Mouse (Mus musculus) midbrain, embryonic 14.5 days (tissue): Measurements from ENCODE around the gene 1110017D15Rik. TPM values are rescaled to one million over a fixed set of nuclear protein-coding genes. Genes with fewer than 3 reads are reported as not detected.

ENCODE experiments used
- ATAC-seq: fragments of 200-750 bp; cut with Nextera tagmentation; 2 replicates; pipeline ENCODE4 v1.8.0; 2017; ENCODE audit warnings: moderate number of reproducible peaks, moderate library complexity; ENCODE audit not compliant: low FRiP score, low TSS enrichment
- DNase-seq: peaks from one replicate; pipeline ENCODE4 v3.0.0-alpha.2; 2015
- H3K27ac ChIP-seq: fragments of 300-500 bp; sonication (generic); replicated peaks from 2 replicates; pipeline ENCODE4 v1.5.1; 2014; ENCODE audit warnings: mild to moderate bottlenecking, low read depth, low read length, moderate library complexity
- H3K27me3 ChIP-seq: fragments of 300-500 bp; sonication (generic); 2 replicates; pipeline ENCODE4 v1.6.1; 2014; ENCODE audit warnings: low read length, control low read depth, mixed read lengths; ENCODE audit not compliant: control insufficient read depth, insufficient read depth
- H3K36me3 ChIP-seq: fragments of 300-500 bp; sonication (generic); 2 replicates; pipeline ENCODE4 v1.6.1; 2014; ENCODE audit warnings: low read length, control low read depth; ENCODE audit not compliant: control insufficient read depth, insufficient read depth
- H3K4me1 ChIP-seq: fragments of 300-500 bp; sonication (generic); 2 replicates; pipeline ENCODE4 v1.6.1; 2014; ENCODE audit warnings: mild to moderate bottlenecking, antibody characterized with exemption, low read length, control low read depth; ENCODE audit not compliant: control insufficient read depth, insufficient read depth
- H3K4me2 ChIP-seq: fragments of 300-500 bp; sonication (generic); 2 replicates; pipeline ENCODE4 v1.6.1; 2014; ENCODE audit warnings: mild to moderate bottlenecking, low read length, moderate library complexity
- H3K4me3 ChIP-seq: fragments of 300-500 bp; sonication (generic); replicated peaks from 2 replicates; pipeline ENCODE4 v1.5.1; 2014; ENCODE audit warnings: low read depth, low read length
- H3K9ac ChIP-seq: fragments of 300-500 bp; sonication (generic); replicated peaks from 2 replicates; pipeline ENCODE4 v1.6.1; 2014; ENCODE audit warnings: mild to moderate bottlenecking, low read length, moderate library complexity
- H3K9me3 ChIP-seq: fragments of 300-500 bp; sonication (generic); 2 replicates; pipeline ENCODE4 v1.6.1; 2016; ENCODE audit warnings: low read length, control low read depth, mixed read lengths; ENCODE audit not compliant: control insufficient read depth
- WGBS: fragments of 180-500 bp; shearing (Covaris S2); extraction: QIAGEN DNeasy Blood & Tissue Kit; methylation state at CpG from one replicate; pipeline ENCODE4 v1.1.7; 2014; 5-methylcytosine and 5-hydroxymethylcytosine counted together
- polyA plus RNA-seq: library from polyadenylated mRNA; unstranded; fragments of >200 nt; fragmentation: Nextera tagmentation; extraction: Ambion mirVana; gene quantifications from 2 replicates; pipeline ENCODE4 v1.2.1, GENCODE M21; 2014

1110017D15Rik gene
- polyA plus RNA-seq, 1 experiment from 2014 or later: 13.2 TPM

DNA sequence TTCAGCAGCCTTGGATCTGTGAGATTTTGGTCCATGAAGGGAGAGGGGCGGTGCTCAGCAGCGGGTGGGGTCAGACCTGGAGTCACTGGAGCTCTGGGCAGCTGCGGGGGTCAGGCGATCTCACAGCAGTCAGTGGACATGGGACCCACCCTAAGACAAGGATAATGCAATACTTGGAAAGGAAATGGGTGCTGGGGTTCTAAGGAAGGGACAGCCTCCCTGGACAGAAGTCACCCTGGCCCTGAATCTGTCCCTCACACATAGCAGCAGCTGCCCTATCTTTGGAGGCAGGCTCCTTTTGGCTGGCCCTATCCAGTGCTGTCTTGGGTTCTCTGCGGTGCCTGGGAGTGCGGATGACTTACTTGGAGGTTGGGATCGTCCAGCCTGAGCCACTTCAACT is 6.7 kb upstream of the 1110017D15Rik start:
- H3K9me3 ChIP-seq: no peaks in the 10 kb centered on the region
- H3K27me3 ChIP-seq: no peaks in the 10 kb centered on the region
- DNase-seq: no peak
- H3K9ac ChIP-seq: no peak overlapping the region
- peaks cover 28% of the 10 kb centered on the region for H3K4me1 ChIP-seq
- peaks cover 19% of the 10 kb centered on the region for H3K36me3 ChIP-seq
- no peak overlapping the region for H3K4me2 ChIP-seq
- 82% methylated on average over 7 of the region's 7 CpGs for WGBS
- H3K4me3 ChIP-seq: no peak overlapping the region
- no peak for ATAC-seq
- H3K27ac ChIP-seq: no peak overlapping the region

DNA sequence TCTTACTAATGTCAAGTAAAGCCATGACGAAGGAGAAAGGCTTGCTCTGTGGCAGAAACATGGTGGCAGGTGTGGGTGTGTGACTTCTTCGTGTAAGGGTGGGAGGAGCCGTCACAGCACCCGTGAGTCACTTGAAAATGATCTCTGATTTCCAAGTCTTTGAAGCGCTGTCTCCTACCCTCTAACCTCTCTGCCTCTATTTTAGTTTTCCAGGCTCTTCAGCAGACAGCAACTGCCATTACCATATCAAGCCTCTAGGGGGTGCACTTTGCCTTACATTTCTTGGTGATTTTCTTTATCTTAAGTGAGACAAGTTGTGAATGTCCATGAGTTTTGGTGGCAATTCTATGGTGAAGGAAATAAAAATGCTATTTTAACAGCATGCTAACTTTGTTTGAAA is 5.7 kb upstream of the 1110017D15Rik start:
- Histone ChIP-seq H3K4me1 (peaks cover 18% of the 10 kb centered on the region), H3K9me3 (no peaks in the 10 kb centered on the region), H3K4me2 (no peak overlapping the region), H3K27me3 (no peaks in the 10 kb centered on the region), H3K9ac (no peak overlapping the region), H3K4me3 (no peak overlapping the region), H3K36me3 (peaks cover 26% of the 10 kb centered on the region), H3K27ac (no peak overlapping the region)
- peak; percentile 85 for DNase-seq
- 48% methylated on average over 5 of the region's 5 CpGs for WGBS
- no peak for ATAC-seq

DNA sequence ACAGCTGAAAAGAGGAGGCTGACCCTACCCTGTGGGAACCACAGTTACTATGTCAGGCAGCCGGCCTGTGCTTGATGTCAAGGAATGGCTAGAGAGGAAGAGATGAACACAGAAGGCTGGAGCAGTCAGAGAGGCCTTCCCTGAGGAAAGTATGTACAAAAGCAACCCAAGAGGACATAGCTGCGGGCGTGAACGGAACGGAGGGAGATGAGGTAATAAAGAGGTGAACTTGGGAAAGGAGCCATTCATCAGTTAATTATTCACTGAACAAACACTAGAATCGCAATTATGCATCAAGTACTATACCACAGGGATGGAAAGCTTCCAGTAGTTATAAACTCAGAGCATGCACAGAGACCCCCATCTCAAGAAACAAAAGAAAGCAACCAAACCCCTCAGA is 5.0 kb upstream of the 1110017D15Rik start:
- 76% methylated on average over 6 of the region's 6 CpGs for WGBS
- H3K4me1 ChIP-seq: peaks cover 11% of the 10 kb centered on the region
- no peaks in the 10 kb centered on the region for H3K27me3 ChIP-seq
- DNase-seq (no peak), ATAC-seq (no peak)
- H3K36me3 ChIP-seq: peaks cover 26% of the 10 kb centered on the region
- no peak overlapping the region for H3K27ac ChIP-seq
- no peak overlapping the region for H3K4me3 ChIP-seq
- no peak overlapping the region for H3K4me2 ChIP-seq
- H3K9me3 ChIP-seq: no peaks in the 10 kb centered on the region
- no peak overlapping the region for H3K9ac ChIP-seq

DNA sequence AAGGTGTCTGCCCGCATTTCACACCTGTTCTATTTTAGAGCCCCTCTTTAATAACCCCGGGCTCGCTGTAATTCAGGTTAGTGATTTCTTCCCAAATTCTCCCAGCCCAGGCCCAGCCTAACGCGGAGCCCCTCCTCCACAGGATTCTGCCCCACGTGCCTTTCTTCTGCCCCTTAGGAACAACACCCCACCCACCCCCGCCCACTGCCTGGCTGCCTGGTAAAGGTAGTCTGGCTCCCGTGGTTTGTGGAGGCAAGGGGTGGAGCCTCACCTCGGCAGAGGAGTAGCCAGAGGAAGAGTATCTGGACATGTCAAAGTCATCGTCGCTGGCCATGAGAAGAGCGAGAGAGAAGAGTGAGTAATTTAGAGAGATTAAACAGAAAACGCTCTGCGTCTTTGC is 3.5 kb upstream of the 1110017D15Rik start:
- Histone ChIP-seq H3K27me3 (no peaks in the 10 kb centered on the region), H3K9ac (no peak overlapping the region), H3K4me1 (no peaks in the 10 kb centered on the region), H3K9me3 (no peaks in the 10 kb centered on the region), H3K4me3 (no peak overlapping the region), H3K36me3 (peaks cover 26% of the 10 kb centered on the region), H3K4me2 (no peak overlapping the region), H3K27ac (no peak overlapping the region)
- ATAC-seq: no peak
- WGBS: 48% methylated on average over 14 of the region's 14 CpGs
- no peak for DNase-seq

DNA sequence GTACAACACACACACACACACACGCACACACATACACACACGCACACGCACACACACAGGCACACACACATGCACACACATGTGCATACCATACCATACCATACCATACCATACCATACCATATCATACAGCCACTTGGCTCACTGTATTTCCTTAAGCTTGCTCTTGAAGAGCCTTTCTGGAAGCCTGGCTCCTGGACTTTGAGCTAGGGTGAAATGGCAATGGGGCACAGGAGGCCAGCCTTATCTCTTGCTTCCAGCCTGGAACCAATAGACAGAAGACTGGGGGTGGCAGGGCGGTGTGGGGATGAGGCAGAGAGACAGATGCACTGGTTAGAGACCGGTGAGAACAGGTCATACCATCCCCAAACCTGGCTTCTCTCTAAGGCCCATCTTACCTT is 2.1 kb upstream of the 1110017D15Rik start:
- Histone ChIP-seq H3K4me2 (no peak overlapping the region), H3K9ac (no peak overlapping the region), H3K4me1 (no peaks in the 10 kb centered on the region), H3K27ac (no peak overlapping the region), H3K36me3 (peaks cover 26% of the 10 kb centered on the region), H3K4me3 (no peak overlapping the region), H3K9me3 (no peaks in the 10 kb centered on the region), H3K27me3 (no peaks in the 10 kb centered on the region)
- DNase-seq: no peak
- 95% methylated on average over 5 of the region's 5 CpGs for WGBS
- ATAC-seq: no peak

DNA sequence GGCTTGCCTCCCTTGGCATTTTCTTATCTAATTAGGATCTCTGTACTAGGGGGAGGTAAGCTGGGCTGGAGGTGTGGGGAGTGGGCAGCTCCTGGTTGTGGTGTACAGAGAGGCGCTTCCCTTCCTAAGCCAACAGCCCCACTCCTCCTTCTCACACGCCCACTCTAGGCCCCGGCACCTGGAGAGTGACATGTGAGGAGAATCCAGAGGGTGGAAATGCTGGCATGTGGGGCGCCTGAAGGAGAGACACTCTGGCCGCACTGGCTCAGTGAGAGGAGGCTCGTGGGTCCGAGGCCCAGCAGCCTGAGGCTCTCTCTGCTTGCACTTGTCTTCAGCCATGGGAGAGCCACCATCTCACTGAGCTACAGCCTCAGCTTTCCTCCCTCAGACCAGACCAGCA is 1.2 kb upstream of the 1110017D15Rik start:
- WGBS: 85% methylated on average over 7 of the region's 7 CpGs
- Histone ChIP-seq H3K9me3 (no peaks in the 10 kb centered on the region), H3K27ac (no peak overlapping the region), H3K4me2 (no peak overlapping the region), H3K9ac (no peak overlapping the region), H3K4me3 (no peak overlapping the region), H3K36me3 (peaks cover 26% of the 10 kb centered on the region), H3K4me1 (peaks cover 6% of the 10 kb centered on the region; the same call in 1 of the 2 replicates), H3K27me3 (no peaks in the 10 kb centered on the region)
- DNase-seq: no peak
- ATAC-seq: no peak

DNA sequence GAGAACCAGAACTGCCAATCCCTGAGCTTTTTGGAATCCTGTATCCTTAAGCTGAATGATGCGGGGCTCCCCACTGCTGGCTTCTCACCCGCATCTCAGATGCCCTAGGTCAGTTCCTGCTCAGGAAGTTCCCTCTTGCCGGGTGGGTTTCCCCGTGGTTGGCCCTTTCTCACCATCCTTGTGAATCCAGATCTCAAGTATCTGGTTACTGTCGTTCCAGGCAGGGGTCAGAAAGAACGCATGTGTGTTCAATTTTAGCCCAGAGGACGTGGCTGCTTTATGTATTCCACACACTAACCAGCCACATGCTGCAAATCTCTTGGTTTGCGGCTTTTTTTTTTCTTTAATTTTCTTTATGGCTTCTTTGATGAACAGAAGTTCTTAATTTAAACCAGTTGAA is 3.4 kb downstream of the 1110017D15Rik start:
- H3K4me2 ChIP-seq: no peak overlapping the region
- no peak overlapping the region for H3K4me3 ChIP-seq
- no peaks in the 10 kb centered on the region for H3K27me3 ChIP-seq
- 21% methylated on average over 8 of the region's 8 CpGs for WGBS
- DNase-seq (peak; percentile 21), ATAC-seq (no peak)
- H3K36me3 ChIP-seq: peaks cover 6% of the 10 kb centered on the region; the same call in 1 of the 2 replicates
- H3K4me1 ChIP-seq: peaks cover 9% of the 10 kb centered on the region; the same call in 1 of the 2 replicates
- H3K27ac ChIP-seq: no peak overlapping the region
- H3K9ac ChIP-seq: no peak overlapping the region
- no peaks in the 10 kb centered on the region for H3K9me3 ChIP-seq

DNA sequence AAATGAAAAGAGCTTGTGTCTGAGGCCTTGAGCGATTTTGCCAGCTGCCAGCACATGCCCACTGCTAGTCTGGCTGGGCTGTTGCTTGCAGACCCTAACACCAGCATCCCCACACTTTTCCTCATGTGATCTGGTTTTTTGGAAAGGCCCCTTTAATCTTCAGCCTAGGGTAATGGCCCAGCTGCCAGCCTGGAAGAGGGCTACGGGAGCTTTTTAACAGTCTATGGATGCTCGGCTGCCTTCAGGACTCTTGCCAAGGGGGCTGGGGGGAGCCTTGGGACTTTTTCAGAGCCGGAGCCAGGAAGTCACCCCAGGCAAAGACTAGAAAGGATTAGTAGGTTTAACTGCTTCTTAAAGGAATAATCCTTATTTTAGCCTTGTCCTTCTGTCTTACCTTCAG is 3.8 kb downstream of the 1110017D15Rik start:
- DNase-seq (peak; percentile 68), ATAC-seq (no peak; the same call in 1 of the 2 replicates)
- Histone ChIP-seq H3K9me3 (no peaks in the 10 kb centered on the region), H3K27me3 (peaks cover 4% of the 10 kb centered on the region; the same call in 1 of the 2 replicates), H3K9ac (no peak overlapping the region), H3K36me3 (peaks cover 2% of the 10 kb centered on the region; the same call in 1 of the 2 replicates), H3K27ac (no peak overlapping the region), H3K4me1 (peaks cover 9% of the 10 kb centered on the region; the same call in 1 of the 2 replicates), H3K4me3 (no peak overlapping the region), H3K4me2 (no peak overlapping the region; the same call in 1 of the 2 replicates)
- WGBS: 16% methylated on average over 4 of the region's 4 CpGs

DNA sequence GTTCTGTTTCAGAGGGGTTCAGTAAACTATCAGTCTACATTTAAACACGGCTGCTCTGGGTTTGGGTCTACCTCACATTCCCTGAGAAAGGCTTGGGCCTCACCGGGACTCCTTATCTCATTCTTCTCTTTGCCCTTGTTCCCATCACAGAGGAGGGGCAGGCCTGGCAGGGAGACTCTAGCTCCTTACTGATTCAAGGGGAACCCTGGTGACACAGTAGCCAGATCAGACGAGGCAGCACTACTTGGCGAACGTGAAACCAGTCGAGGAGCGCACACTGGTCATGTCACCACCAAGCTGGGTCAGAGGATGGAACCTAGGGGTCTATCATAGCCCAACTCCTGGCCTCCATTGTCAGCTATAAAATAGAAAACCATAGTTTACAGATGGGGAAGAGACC is 9.1 kb downstream of the 1110017D15Rik start:
- Histone ChIP-seq H3K9ac (no peak overlapping the region), H3K9me3 (no peaks in the 10 kb centered on the region), H3K4me2 (peak overlapping the region; percentile 84; the same call in 1 of the 2 replicates), H3K36me3 (no peaks in the 10 kb centered on the region), H3K4me1 (peaks cover 9% of the 10 kb centered on the region), H3K4me3 (no peak overlapping the region), H3K27me3 (peaks cover 9% of the 10 kb centered on the region; the same call in 1 of the 2 replicates), H3K27ac (no peak overlapping the region)
- DNase-seq (no peak), ATAC-seq (no peak)
- WGBS: 40% methylated on average over 7 of the region's 7 CpGs
